Mouse (Mus musculus): ENCODE data around the gene Sec14l5.

The Sec14l5 gene

GRCm38 (mm10) chr16:5153299-5154026 is 6.6 kb downstream of the Sec14l5 start:
- DNase-seq (ENCODE audit: low spot score): no peak

GRCm38 (mm10) chr16:5155014-5155413 is 8.1 kb downstream of the Sec14l5 start:
- DNase-seq (ENCODE audit: low spot score): no peak

- DNase-seq (ENCODE audit: low spot score): no peak
These were observed 9.6 kb downstream of the Sec14l5 start for GRCm38 (mm10) chr16:5156495-5156894.

- no peak for DNase-seq (ENCODE audit: low spot score)
These were observed 10.2 kb downstream of the Sec14l5 start for GRCm38 (mm10) chr16:5157113-5157512.

- no peak for DNase-seq (ENCODE audit: low spot score)
These were observed 12.3 kb downstream of the Sec14l5 start for GRCm38 (mm10) chr16:5159248-5159647.

- DNase-seq (ENCODE audit: low spot score): no peak
These were observed 17.4 kb downstream of the Sec14l5 start for GRCm38 (mm10) chr16:5164327-5164726.

GRCm38 (mm10) chr16:5168038-5168437 is 21.1 kb downstream of the Sec14l5 start:
- DNase-seq (ENCODE audit: low spot score): no peak

- no peak for DNase-seq (ENCODE audit: low spot score)
These were observed 21.9 kb downstream of the Sec14l5 start for GRCm38 (mm10) chr16:5168829-5169228.

GRCm38 (mm10) chr16:5172636-5173035 is 25.7 kb downstream of the Sec14l5 start:
- no peak for DNase-seq (ENCODE audit: low spot score)

- no peak for DNase-seq (ENCODE audit: low spot score)
These were observed 36.5 kb downstream of the Sec14l5 start for GRCm38 (mm10) chr16:5183310-5183975.

- DNase-seq (ENCODE audit: low spot score): no peak
These were observed 37.2 kb downstream of the Sec14l5 start for GRCm38 (mm10) chr16:5184101-5184500.

- DNase-seq (ENCODE audit: low spot score): no peak
These were observed 38.0 kb downstream of the Sec14l5 start for GRCm38 (mm10) chr16:5184956-5185355.

- DNase-seq (ENCODE audit: low spot score): no peak
These were observed 38.8 kb downstream of the Sec14l5 start for GRCm38 (mm10) chr16:5185691-5186090.

- DNase-seq (ENCODE audit: low spot score): no peak
These were observed 39.3 kb downstream of the Sec14l5 start for GRCm38 (mm10) chr16:5186234-5186633.

- peak; percentile 24 for DNase-seq (ENCODE audit: low spot score)
These were observed 48.2 kb downstream of the Sec14l5 start for GRCm38 (mm10) chr16:5195080-5195479.

- peak; percentile 29 for DNase-seq (ENCODE audit: low spot score)
These were observed 55.8 kb downstream of the Sec14l5 start for GRCm38 (mm10) chr16:5202681-5203080.

- DNase-seq (ENCODE audit: low spot score): peak; percentile 20
These were observed 56.3 kb downstream of the Sec14l5 start for GRCm38 (mm10) chr16:5203200-5203599.

- peak; percentile 80 for DNase-seq (ENCODE audit: low spot score)
These were observed 56.9 kb downstream of the Sec14l5 start, which contains the start of gene Nagpa for GRCm38 (mm10) chr16:5203668-5204433. Nagpa (minus strand) TSS chr16:5204012.

GRCm38 (mm10) chr16:5205431-5205970 is 58.6 kb downstream of the Sec14l5 start:
- DNase-seq (ENCODE audit: low spot score): no peak

GRCm38 (mm10) chr16:5206051-5206450 is 59.1 kb downstream of the Sec14l5 start:
- no peak for DNase-seq (ENCODE audit: low spot score)

GRCm38 (mm10) chr16:5210365-5210764 is 63.5 kb downstream of the Sec14l5 start:
- DNase-seq (ENCODE audit: low spot score): no peak

GRCm38 (mm10) chr16:5212150-5212549 is 65.2 kb downstream of the Sec14l5 start:
- DNase-seq (ENCODE audit: low spot score): no peak

Data from ovary, postnatal 36 days (tissue).